Mouse (Mus musculus): ENCODE data around the gene Mapkbp1.

DNA sequence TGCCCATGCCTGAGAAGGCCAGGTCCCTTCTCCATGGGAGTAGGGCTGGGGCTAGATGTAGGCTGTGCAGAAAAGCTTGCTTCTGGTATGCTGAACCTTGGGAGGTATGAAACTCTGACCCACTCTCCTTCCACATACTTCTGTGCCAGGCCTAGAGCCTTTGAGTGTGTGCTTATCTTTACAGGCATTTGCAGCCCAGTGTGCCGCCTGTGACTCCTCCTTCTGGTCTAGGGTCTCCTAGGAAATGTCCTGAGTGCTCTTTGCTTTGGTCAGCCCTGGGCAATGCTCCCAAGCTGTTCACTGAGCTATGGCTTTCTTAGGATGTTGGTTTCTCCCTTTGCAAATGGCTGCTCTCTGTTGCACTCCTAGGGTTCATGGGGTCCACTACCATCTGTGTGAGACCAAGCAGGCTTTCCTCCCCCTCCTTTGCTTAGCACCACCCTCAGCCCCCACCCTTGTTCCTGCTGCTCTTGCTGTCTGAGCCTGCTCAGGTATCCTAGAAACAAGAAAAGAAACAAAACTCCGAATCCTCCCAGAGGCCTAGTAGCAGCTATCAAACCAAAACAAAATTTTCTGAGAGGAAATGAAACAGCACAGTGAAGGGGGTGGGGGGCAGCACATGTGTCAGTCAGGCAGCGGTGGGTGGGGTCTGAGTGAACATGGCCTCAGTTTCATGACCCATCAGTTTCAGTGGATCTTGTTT, 28.5 kb downstream of the Mapkbp1 start:
- TF ChIP-seq CTCF (IDR thresholded peaks at IDR 0.05; ENCODE audit: low read depth), result no peak
- TF ChIP-seq EP300 (optimal IDR thresholded peaks at IDR 0.05), result no peak

Measured in stomach, postnatal 0 days (tissue).